Mouse (Mus musculus): ENCODE results near the gene Olfr16. TPM values are rescaled to one million over a fixed set of nuclear protein-coding genes. Genes with fewer than 3 reads are reported as not detected.

The Olfr16 gene
- polyA plus RNA-seq, 1 experiment from 2014 or later = not detected

DNA sequence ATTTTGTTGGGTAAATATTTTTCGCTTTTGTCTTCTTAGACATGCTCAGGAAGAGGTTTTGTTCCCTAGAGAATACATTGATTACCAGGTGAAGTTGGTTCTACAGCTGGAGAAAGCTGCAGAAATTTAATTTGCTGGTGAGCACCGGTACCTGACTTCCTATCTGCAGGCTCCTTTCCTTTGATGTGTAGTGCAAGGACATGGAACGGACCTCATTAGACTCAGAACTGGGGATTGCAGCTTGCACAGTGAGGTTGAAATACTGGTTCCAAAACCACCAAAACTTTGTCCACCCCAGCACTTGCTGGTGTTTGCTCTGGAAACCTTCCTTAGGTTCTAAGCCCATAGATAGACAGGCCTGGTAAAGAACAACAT, 40.4 kb downstream of the Olfr16 start:
- Histone ChIP-seq H3K4me2 (ENCODE audit: low read depth, low read length) (no peak overlapping the region), H3K4me1 (ENCODE audit: control insufficient read depth, insufficient read depth, low read length) (no peaks in the 10 kb centered on the region), H3K9ac (ENCODE audit: low read length) (no peak overlapping the region), H3K36me3 (ENCODE audit: control insufficient read depth, insufficient read depth, low read length) (no peaks in the 10 kb centered on the region), H3K27me3 (ENCODE audit: control insufficient read depth, insufficient read depth, low read length) (no peaks in the 10 kb centered on the region), H3K9me3 (replicated peaks; ENCODE audit: control insufficient read depth, low read length) (no peaks in the 10 kb centered on the region), H3K4me3 (replicated peaks; ENCODE audit: low read length) (no peak overlapping the region), H3K27ac (ENCODE audit: low read length) (no peak overlapping the region)
- 65% methylated on average over 3 of the region's 3 CpGs for WGBS
- no peak for ATAC-seq (ENCODE audit: insufficient read depth, low FRiP score)

Other genes starting within 250 kb of the Olfr16 start
- 4.0 and 4.1 TPM in 2 replicates for gene Apcs, start 55.4 kb upstream of the Olfr16 start, polyA plus RNA-seq (2015; fragmentation: Nextera tagmentation; extraction: Ambion mirVana)
- gene Olfr1408, start 187.0 kb downstream of the Olfr16 start, polyA plus RNA-seq (2015; fragmentation: Nextera tagmentation; extraction: Ambion mirVana) = not detected in 2 replicates
- gene Olfr1406, start 240.2 kb downstream of the Olfr16 start, polyA plus RNA-seq (2015; fragmentation: Nextera tagmentation; extraction: Ambion mirVana) = not detected in 2 replicates
- gene Olfr218, start 247.4 kb downstream of the Olfr16 start, polyA plus RNA-seq (2015; fragmentation: Nextera tagmentation; extraction: Ambion mirVana) = not detected in 2 replicates